Mouse (Mus musculus): ENCODE results near the gene Akap6. TPM values are rescaled to one million over a fixed set of nuclear protein-coding genes. Genes with fewer than 3 reads are reported as not detected.

Akap6 gene
- polyA plus RNA-seq, 1 experiment from 2014 or later = 0.18 TPM

- no peak overlapping the region for H3K27ac ChIP-seq
- no peak for DNase-seq (ENCODE audit: low spot score)
- no peaks in the 10 kb centered on the region for H3K9me3 ChIP-seq (replicated peaks)
- H3K36me3 ChIP-seq = no peaks in the 10 kb centered on the region
- H3K4me1 ChIP-seq = peaks cover 40% of the 10 kb centered on the region
- no peaks in the 10 kb centered on the region for H3K27me3 ChIP-seq (ENCODE audit: low read depth, poor library complexity, severe bottlenecking)
- H3K4me3 ChIP-seq = no peak overlapping the region
- WGBS = 91% methylated on average over 8 of the region's 8 CpGs
These were observed 178.0 kb downstream of the Akap6 start for GRCm38 (mm10) chr12:52876978-52877769.

- Histone ChIP-seq H3K27me3 (ENCODE audit: low read depth, poor library complexity, severe bottlenecking) (no peaks in the 10 kb centered on the region), H3K36me3 (no peaks in the 10 kb centered on the region), H3K4me3 (no peak overlapping the region), H3K9me3 (replicated peaks) (no peaks in the 10 kb centered on the region), H3K4me1 (peaks cover 40% of the 10 kb centered on the region), H3K27ac (no peak overlapping the region)
- 74% methylated on average over 8 of the region's 8 CpGs for WGBS
- no peak for DNase-seq (ENCODE audit: low spot score)
These were observed 180.1 kb downstream of the Akap6 start for GRCm38 (mm10) chr12:52879324-52879723.

GRCm38 (mm10) chr12:52892519-52892918, 193.3 kb downstream of the Akap6 start:
- Histone ChIP-seq H3K4me3 (no peak overlapping the region), H3K4me1 (0 out of 2 replicates have a peak, but pooled peaks cover 4% of the 10 kb centered on the region), H3K27ac (no peak overlapping the region), H3K36me3 (no peaks in the 10 kb centered on the region), H3K27me3 (ENCODE audit: low read depth, poor library complexity, severe bottlenecking) (no peaks in the 10 kb centered on the region), H3K9me3 (replicated peaks) (no peaks in the 10 kb centered on the region)
- WGBS = 93% methylated on average over 7 of the region's 7 CpGs
- no peak for DNase-seq (ENCODE audit: low spot score)

- 0 out of 2 replicates have a peak, but pooled peaks cover 4% of the 10 kb centered on the region for H3K4me1 ChIP-seq
- DNase-seq (ENCODE audit: low spot score) = no peak
- no peak overlapping the region for H3K27ac ChIP-seq
- WGBS = 83% methylated on average over 11 of the region's 11 CpGs
- H3K4me3 ChIP-seq = no peak overlapping the region
- H3K36me3 ChIP-seq = no peaks in the 10 kb centered on the region
- no peaks in the 10 kb centered on the region for H3K27me3 ChIP-seq (ENCODE audit: low read depth, poor library complexity, severe bottlenecking)
- no peaks in the 10 kb centered on the region for H3K9me3 ChIP-seq (replicated peaks)
These were observed 194.6 kb downstream of the Akap6 start for GRCm38 (mm10) chr12:52893656-52894405.

- 59% methylated on average over 6 of the region's 6 CpGs for WGBS
- no peaks in the 10 kb centered on the region for H3K36me3 ChIP-seq
- no peaks in the 10 kb centered on the region for H3K9me3 ChIP-seq (replicated peaks)
- DNase-seq (ENCODE audit: low spot score) = peak; percentile 46
- H3K4me3 ChIP-seq = no peak overlapping the region
- H3K4me1 ChIP-seq = 0 out of 2 replicates have a peak, but pooled peaks cover 4% of the 10 kb centered on the region
- no peak overlapping the region for H3K27ac ChIP-seq
- H3K27me3 ChIP-seq (ENCODE audit: low read depth, poor library complexity, severe bottlenecking) = no peaks in the 10 kb centered on the region
These were observed 196.7 kb downstream of the Akap6 start for GRCm38 (mm10) chr12:52895672-52896460.

- no peak overlapping the region for H3K4me3 ChIP-seq
- H3K27ac ChIP-seq = no peak overlapping the region
- no peaks in the 10 kb centered on the region for H3K36me3 ChIP-seq
- H3K27me3 ChIP-seq (ENCODE audit: low read depth, poor library complexity, severe bottlenecking) = no peaks in the 10 kb centered on the region
- no peaks in the 10 kb centered on the region for H3K9me3 ChIP-seq (replicated peaks)
- DNase-seq (ENCODE audit: low spot score) = no peak
- H3K4me1 ChIP-seq = 0 out of 2 replicates have a peak, but pooled peaks cover 4% of the 10 kb centered on the region
- 79% methylated on average over 3 of the region's 3 CpGs for WGBS
These were observed 197.6 kb downstream of the Akap6 start for GRCm38 (mm10) chr12:52896785-52897184.

- Histone ChIP-seq H3K4me3 (no peak overlapping the region), H3K27me3 (ENCODE audit: low read depth, poor library complexity, severe bottlenecking) (no peaks in the 10 kb centered on the region), H3K9me3 (replicated peaks) (no peaks in the 10 kb centered on the region), H3K36me3 (no peaks in the 10 kb centered on the region), H3K4me1 (0 out of 2 replicates have a peak, but pooled peaks cover 4% of the 10 kb centered on the region), H3K27ac (no peak overlapping the region)
- 93% methylated on average over 10 of the region's 10 CpGs for WGBS
- no peak for DNase-seq (ENCODE audit: low spot score)
These were observed 198.9 kb downstream of the Akap6 start for GRCm38 (mm10) chr12:52898130-52898529.

GRCm38 (mm10) chr12:52904046-52904445, 204.9 kb downstream of the Akap6 start:
- no peak for DNase-seq (ENCODE audit: low spot score)
- 89% methylated on average over 5 of the region's 5 CpGs for WGBS
- Histone ChIP-seq H3K9me3 (replicated peaks) (no peaks in the 10 kb centered on the region), H3K4me3 (no peak overlapping the region), H3K4me1 (peaks cover 5% of the 10 kb centered on the region; the same call in 1 of the 2 replicates), H3K27me3 (ENCODE audit: low read depth, poor library complexity, severe bottlenecking) (no peaks in the 10 kb centered on the region), H3K27ac (no peak overlapping the region), H3K36me3 (no peaks in the 10 kb centered on the region)

- Histone ChIP-seq H3K27ac (0 out of 2 replicates have a peak overlapping the region, but pooled peaks have one; percentile 6), H3K4me1 (peaks cover 7% of the 10 kb centered on the region; the same call in 1 of the 2 replicates), H3K9me3 (replicated peaks) (no peaks in the 10 kb centered on the region), H3K27me3 (ENCODE audit: low read depth, poor library complexity, severe bottlenecking) (no peaks in the 10 kb centered on the region), H3K4me3 (no peak overlapping the region), H3K36me3 (no peaks in the 10 kb centered on the region)
- DNase-seq (ENCODE audit: low spot score) = no peak
- 66% methylated on average over 13 of the region's 13 CpGs for WGBS
These were observed 209.4 kb downstream of the Akap6 start for GRCm38 (mm10) chr12:52908448-52909066.

GRCm38 (mm10) chr12:52910345-52910744, 211.2 kb downstream of the Akap6 start:
- peaks cover 7% of the 10 kb centered on the region; the same call in 1 of the 2 replicates for H3K4me1 ChIP-seq
- 84% methylated on average over 13 of the region's 13 CpGs for WGBS

GRCm38 (mm10) chr12:52910819-52911218, 211.6 kb downstream of the Akap6 start:
- Histone ChIP-seq H3K27ac (no peak overlapping the region), H3K27me3 (ENCODE audit: low read depth, poor library complexity, severe bottlenecking) (no peaks in the 10 kb centered on the region), H3K36me3 (no peaks in the 10 kb centered on the region), H3K9me3 (replicated peaks) (no peaks in the 10 kb centered on the region), H3K4me3 (no peak overlapping the region), H3K4me1 (peaks cover 7% of the 10 kb centered on the region; the same call in 1 of the 2 replicates)
- 23% methylated on average over 8 of the region's 8 CpGs for WGBS
- DNase-seq (ENCODE audit: low spot score) = peak; percentile 90

More at GRCm38 (mm10) chr12:52910345-52910744, 211.2 kb downstream of the Akap6 start:
- H3K9me3 ChIP-seq (replicated peaks) = no peaks in the 10 kb centered on the region
- no peak overlapping the region for H3K4me3 ChIP-seq
- DNase-seq (ENCODE audit: low spot score) = no peak
- no peaks in the 10 kb centered on the region for H3K36me3 ChIP-seq
- no peak overlapping the region for H3K27ac ChIP-seq
- no peaks in the 10 kb centered on the region for H3K27me3 ChIP-seq (ENCODE audit: low read depth, poor library complexity, severe bottlenecking)

- Histone ChIP-seq H3K9me3 (replicated peaks) (no peaks in the 10 kb centered on the region), H3K27ac (peak overlapping the region; percentile 26; the same call in 1 of the 2 replicates), H3K36me3 (no peaks in the 10 kb centered on the region), H3K4me1 (peaks cover 7% of the 10 kb centered on the region), H3K4me3 (no peak overlapping the region), H3K27me3 (ENCODE audit: low read depth, poor library complexity, severe bottlenecking) (no peaks in the 10 kb centered on the region)
- peak; percentile 59 for DNase-seq (ENCODE audit: low spot score)
- 33% methylated on average over 11 of the region's 11 CpGs for WGBS
These were observed 219.8 kb downstream of the Akap6 start for GRCm38 (mm10) chr12:52918939-52919338.
